Mouse (Mus musculus): ENCODE measurements at regions not wholly inside any gene's neighbourhood (a gene's known extent, or its start where the extent isn't known, plus 50 kb on each side); places are given as distances from the start of the nearest gene placed in this dataset.
A peak's percentile ranks its signal among the peaks of the same experiment; 100 is the strongest.

DNA sequence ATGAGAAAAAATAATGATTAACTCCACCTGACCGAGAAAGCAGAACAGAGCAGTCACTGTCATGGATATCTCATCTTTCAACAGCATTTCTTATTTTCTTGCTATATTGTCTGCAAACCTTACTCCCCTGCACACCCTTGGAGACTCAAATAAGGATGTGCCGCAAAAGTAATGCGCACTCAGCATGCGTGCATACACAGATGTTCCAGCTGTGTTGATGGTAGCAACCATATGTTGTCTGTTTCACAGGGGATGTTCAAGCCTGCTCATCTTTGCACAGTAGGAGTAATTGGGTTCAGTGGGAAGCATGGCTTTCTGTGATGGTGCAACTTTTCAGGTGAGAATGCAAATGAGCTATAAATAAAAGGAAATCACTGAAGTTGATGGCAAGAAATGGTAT lies 1182.9 kb upstream of the Manea start:
- 87% methylated on average over 4 of the region's 4 CpGs for WGBS
- no peaks in the 10 kb centered on the region for H3K36me3 ChIP-seq
- H3K4me1 ChIP-seq = no peaks in the 10 kb centered on the region
- H3K9ac ChIP-seq (replicated peaks) = no peak overlapping the region
- H3K4me2 ChIP-seq (replicated peaks) = no peak overlapping the region
- H3K4me3 ChIP-seq = no peak overlapping the region
- no peak overlapping the region for H3K27ac ChIP-seq (replicated peaks)
- H3K9me3 ChIP-seq = no peaks in the 10 kb centered on the region
- H3K27me3 ChIP-seq = no peaks in the 10 kb centered on the region
- ATAC-seq (replicated peaks) = no peak

DNA sequence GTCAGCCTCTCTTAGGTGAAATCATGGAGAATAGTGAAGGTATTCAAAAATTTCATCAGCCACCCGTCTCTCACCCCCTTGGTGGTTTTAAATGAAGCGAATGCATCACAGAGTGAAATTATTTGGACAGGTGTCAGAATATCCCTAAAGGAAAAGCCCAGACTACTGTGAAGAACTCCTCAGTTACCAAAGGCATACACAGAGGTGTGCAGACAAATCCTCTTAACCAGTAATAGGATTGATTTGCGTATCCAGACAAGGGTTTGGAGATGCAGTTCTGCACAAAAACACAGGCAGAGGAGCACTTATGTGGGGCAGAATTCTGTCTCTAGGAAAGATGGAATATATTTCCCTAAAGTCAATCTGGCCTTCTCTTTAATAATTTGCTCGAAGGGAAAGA lies 1173.6 kb upstream of the Manea start:
- WGBS = 80% methylated on average over 4 of the region's 4 CpGs
- ATAC-seq (replicated peaks) = no peak

DNA sequence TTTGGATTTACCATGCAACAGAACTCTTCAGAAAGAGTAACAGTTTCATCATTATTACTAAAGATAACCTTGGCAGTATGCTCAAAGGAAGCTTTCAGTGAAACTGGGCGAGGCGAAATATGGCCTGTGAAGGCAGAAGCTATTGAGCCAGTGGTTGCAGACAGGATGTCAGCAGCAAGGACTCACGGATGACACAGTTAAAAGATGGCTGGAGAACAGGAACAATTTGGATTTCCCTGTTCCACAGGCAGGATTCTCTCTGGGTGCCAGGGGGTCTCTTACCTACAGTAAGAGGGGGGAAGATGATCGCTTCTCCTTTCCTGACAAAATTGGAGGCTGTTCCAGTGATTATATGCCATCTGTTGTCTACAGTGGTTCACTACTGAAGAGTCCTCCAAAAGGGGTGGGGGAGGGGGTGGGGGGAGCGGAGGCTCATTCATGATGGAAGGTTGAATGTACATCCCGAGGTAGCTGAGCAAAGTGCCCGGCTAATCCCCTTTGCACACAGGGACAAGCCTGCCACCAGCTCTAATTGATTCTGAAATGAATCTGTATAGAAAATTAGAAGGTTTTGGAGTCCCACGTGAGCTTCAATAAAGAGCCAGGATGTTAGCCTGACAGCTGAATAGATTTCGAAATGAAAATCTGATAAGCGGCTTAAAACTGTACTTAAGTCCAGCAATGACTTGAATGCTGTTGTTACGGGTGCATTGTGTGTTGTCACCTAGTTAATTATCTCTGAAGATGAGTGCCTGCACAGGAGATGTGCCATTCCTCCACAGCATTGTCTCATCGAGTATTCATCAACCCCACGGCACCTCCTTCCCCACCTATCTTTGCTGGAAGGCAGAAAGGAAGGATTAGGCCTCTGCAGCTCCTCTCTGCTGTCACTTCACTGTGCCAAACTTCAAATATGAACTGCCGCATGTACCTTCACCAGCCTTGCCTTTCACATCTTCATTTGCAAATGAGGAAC lies 1158.4 kb upstream of the Manea start:
- peaks cover 11% of the 10 kb centered on the region for H3K4me1 ChIP-seq
- no peaks in the 10 kb centered on the region for H3K9me3 ChIP-seq
- 11% methylated on average over 14 of the region's 14 CpGs for WGBS
- no peaks in the 10 kb centered on the region for H3K27me3 ChIP-seq
- H3K36me3 ChIP-seq = no peaks in the 10 kb centered on the region
- no peak overlapping the region for H3K9ac ChIP-seq (replicated peaks)
- H3K4me3 ChIP-seq = no peak overlapping the region
- H3K4me2 ChIP-seq (replicated peaks) = peak overlapping the region; percentile 34
- peak; percentile 85 for ATAC-seq (replicated peaks)
- peak overlapping the region; percentile 32 for H3K27ac ChIP-seq (replicated peaks)

More for the DNA sequence above, 1173.6 kb upstream of the Manea start:
- no peak overlapping the region for H3K4me2 ChIP-seq (replicated peaks)
- no peaks in the 10 kb centered on the region for H3K9me3 ChIP-seq
- no peak overlapping the region for H3K9ac ChIP-seq (replicated peaks)
- H3K27me3 ChIP-seq = no peaks in the 10 kb centered on the region
- no peak overlapping the region for H3K27ac ChIP-seq (replicated peaks)
- H3K4me1 ChIP-seq = no peaks in the 10 kb centered on the region
- no peaks in the 10 kb centered on the region for H3K36me3 ChIP-seq
- no peak overlapping the region for H3K4me3 ChIP-seq

DNA sequence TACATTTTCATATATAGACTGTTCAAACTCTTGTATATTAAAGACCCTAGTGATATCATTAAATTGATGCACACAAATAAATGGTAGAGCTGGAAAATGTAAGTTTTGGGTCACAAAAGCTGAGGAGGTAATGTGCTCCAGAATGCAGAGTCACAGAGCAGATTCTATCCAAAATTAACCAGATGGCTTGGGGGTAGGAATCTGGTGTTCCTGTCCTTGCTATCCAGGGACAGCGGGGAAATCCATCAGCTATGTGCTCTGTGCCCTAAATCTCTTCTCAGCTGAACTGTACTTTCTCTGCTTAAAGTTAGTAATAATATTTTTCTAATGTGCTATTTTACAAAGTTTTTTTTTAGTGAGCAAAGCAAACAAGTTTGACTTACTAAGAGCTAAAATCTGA lies 1151.2 kb upstream of the Manea start:
- Histone ChIP-seq H3K4me3 (no peak overlapping the region), H3K27me3 (no peaks in the 10 kb centered on the region), H3K9me3 (no peaks in the 10 kb centered on the region), H3K9ac (replicated peaks) (no peak overlapping the region), H3K36me3 (no peaks in the 10 kb centered on the region), H3K4me1 (no peaks in the 10 kb centered on the region), H3K4me2 (replicated peaks) (no peak overlapping the region), H3K27ac (replicated peaks) (no peak overlapping the region)
- WGBS = 77% methylated on average over 1 of the region's 1 CpGs
- ATAC-seq (replicated peaks) = no peak

DNA sequence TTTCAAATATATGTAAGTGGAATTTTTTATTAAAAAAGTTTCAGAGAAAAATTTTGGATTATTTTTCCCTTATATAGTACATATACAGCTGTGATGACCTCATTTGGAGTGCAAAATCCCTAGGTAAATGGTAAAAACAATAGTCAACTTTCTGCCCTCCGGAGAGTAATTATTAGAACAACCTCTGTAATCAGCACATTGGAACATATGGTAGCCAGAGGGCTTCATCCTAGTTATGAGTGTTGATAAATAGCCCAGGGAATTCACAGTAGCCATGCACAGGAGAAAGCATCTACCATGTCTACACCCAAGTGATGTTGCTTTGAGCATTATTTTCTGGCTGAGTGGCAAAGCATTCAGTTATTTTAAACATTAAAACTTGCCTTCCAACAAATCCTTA lies 1150.6 kb upstream of the Manea start:
- H3K27ac ChIP-seq (replicated peaks) = no peak overlapping the region
- WGBS = 98% methylated on average over 1 of the region's 1 CpGs
- no peak for ATAC-seq (replicated peaks)

DNA sequence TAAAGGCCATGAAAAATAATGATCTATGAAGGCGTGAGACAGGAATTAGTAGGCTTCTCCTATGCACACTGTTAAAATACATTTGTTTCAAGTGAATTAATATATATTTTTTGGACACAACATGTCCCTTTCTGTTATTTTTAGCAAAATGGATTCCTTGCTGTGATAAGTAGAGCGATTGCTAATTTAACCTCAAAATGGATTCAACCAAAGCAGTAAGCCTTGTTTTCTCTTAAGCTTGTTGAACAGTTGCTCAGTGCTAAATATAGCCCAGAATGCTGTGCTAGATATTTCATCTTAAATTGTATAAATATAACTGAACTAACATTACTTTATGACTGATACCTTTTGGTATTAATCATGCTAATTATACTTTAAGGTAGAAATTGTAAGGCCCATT lies 1144.6 kb upstream of the Manea start:
- no peak overlapping the region for H3K9ac ChIP-seq (replicated peaks)

More for the DNA sequence above, 1150.6 kb upstream of the Manea start:
- Histone ChIP-seq H3K4me2 (replicated peaks) (no peak overlapping the region), H3K9me3 (no peaks in the 10 kb centered on the region), H3K4me1 (no peaks in the 10 kb centered on the region), H3K4me3 (no peak overlapping the region), H3K36me3 (no peaks in the 10 kb centered on the region), H3K9ac (replicated peaks) (no peak overlapping the region), H3K27me3 (no peaks in the 10 kb centered on the region)

DNA sequence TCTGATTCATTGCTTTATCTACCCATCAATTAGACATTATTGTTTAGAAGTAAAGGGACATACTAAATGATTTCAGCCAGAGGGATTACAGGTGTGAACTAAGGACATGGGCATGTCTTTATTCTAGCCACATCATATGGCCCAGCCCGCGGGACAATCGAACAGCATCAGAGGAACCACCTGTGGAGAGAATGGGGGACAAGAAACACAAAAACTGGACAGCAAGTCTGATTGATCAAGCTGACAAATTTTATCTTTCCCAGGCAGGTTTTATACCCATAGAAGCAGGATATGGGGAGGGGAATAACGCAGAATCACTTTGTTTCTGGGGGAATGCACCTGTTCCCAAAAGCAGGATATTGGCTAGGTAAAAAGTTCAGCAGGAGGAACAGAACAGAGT lies 1103.2 kb upstream of the Manea start:
- ATAC-seq (replicated peaks) = no peak
- no peak overlapping the region for H3K27ac ChIP-seq (replicated peaks)
- H3K9ac ChIP-seq (replicated peaks) = no peak overlapping the region
- H3K36me3 ChIP-seq = no peaks in the 10 kb centered on the region
- WGBS = 91% methylated on average over 4 of the region's 4 CpGs
- no peaks in the 10 kb centered on the region for H3K27me3 ChIP-seq
- no peak overlapping the region for H3K4me2 ChIP-seq (replicated peaks)
- no peaks in the 10 kb centered on the region for H3K4me1 ChIP-seq
- H3K4me3 ChIP-seq = no peak overlapping the region
- H3K9me3 ChIP-seq = peaks cover 4% of the 10 kb centered on the region; the same call in 1 of the 2 replicates

More for the DNA sequence above, 1144.6 kb upstream of the Manea start:
- 89% methylated on average over 2 of the region's 2 CpGs for WGBS
- H3K4me3 ChIP-seq = no peak overlapping the region
- H3K27ac ChIP-seq (replicated peaks) = no peak overlapping the region
- no peaks in the 10 kb centered on the region for H3K36me3 ChIP-seq
- H3K27me3 ChIP-seq = no peaks in the 10 kb centered on the region
- H3K9me3 ChIP-seq = no peaks in the 10 kb centered on the region
- H3K4me1 ChIP-seq = no peaks in the 10 kb centered on the region
- no peak for ATAC-seq (replicated peaks)
- no peak overlapping the region for H3K4me2 ChIP-seq (replicated peaks)

DNA sequence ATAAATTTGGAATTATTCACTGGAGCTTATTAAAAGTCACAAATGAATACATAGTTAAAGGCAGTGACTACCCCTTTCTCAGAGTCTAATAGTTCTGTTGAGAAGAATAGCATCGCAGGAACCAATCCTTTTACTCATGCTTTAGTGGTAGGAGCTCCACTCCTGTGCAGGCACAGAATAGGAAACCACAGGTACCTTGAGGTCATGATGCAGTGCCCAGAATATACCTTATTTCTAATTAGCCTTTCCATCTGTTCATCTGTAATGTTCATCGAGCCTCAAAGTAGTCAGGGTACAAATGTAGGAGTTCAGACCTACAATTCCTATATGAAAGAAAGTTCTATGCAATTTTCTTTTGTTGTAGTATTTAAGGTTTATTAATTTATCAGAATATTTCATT lies 1099.6 kb upstream of the Manea start:
- no peak for ATAC-seq (replicated peaks)
- no peaks in the 10 kb centered on the region for H3K36me3 ChIP-seq
- H3K4me1 ChIP-seq = no peaks in the 10 kb centered on the region
- no peak overlapping the region for H3K4me2 ChIP-seq (replicated peaks)
- peaks cover 4% of the 10 kb centered on the region; the same call in 1 of the 2 replicates for H3K9me3 ChIP-seq
- no peak overlapping the region for H3K27ac ChIP-seq (replicated peaks)
- 77% methylated on average over 2 of the region's 2 CpGs for WGBS
- H3K27me3 ChIP-seq = no peaks in the 10 kb centered on the region
- no peak overlapping the region for H3K9ac ChIP-seq (replicated peaks)
- H3K4me3 ChIP-seq = no peak overlapping the region

DNA sequence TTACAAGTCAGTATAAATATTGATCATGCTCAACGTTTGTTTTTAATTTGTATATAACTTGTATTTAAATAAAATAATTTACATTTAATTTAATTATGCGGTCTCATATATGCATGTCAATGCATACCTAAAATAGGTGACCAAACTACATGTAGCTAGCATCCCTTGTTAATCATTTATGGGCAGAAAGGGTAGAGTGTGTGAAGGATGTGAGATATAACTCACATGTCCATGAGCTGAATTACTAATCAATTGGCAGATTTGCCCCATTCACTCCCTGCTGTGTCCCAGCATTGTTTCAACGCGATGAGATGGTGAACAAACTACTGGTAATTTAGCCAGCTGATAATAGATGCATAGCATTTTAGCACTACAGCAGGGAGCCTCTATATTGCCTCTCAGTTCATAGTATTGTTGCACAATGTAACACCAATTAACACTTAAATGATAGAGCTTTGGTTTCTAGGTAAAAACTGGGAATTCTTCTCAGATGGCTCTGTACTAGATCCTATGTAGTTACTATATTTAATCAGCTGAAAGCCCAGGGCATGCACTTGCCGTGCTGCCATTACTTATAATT lies 1082.6 kb upstream of the Manea start:
- WGBS = 44% methylated on average over 5 of the region's 5 CpGs

DNA sequence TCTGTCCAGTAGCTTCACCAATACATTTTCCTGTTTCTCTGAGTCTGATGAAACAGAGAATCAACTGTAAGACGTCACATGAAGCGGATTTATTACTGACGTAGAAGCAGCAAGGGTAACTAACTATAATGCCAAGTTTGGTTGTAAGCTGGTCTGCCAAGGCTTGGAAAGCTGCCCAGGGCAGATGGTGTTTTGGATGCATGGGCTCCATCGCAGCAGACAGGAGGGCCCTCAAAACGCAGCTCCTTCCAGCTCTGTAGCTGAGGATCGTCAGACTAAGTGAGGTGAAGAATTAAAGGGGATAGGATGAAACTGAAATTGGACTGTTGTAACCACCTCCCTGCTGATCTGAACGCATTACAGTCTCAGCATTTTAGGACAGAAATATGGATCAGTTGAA lies 1079.2 kb upstream of the Manea start:
- ATAC-seq (replicated peaks) = peak; percentile 89
- Histone ChIP-seq H3K9ac (replicated peaks) (no peak overlapping the region), H3K4me2 (replicated peaks) (no peak overlapping the region), H3K4me3 (no peak overlapping the region), H3K36me3 (no peaks in the 10 kb centered on the region), H3K4me1 (peaks cover 8% of the 10 kb centered on the region), H3K27ac (replicated peaks) (peak overlapping the region; percentile 39; the same call in 1 of the 2 replicates), H3K9me3 (no peaks in the 10 kb centered on the region), H3K27me3 (no peaks in the 10 kb centered on the region)
- WGBS = 49% methylated on average over 7 of the region's 7 CpGs

More for the DNA sequence above, 1082.6 kb upstream of the Manea start:
- H3K4me1 ChIP-seq = peaks cover 8% of the 10 kb centered on the region
- H3K9me3 ChIP-seq = no peaks in the 10 kb centered on the region
- H3K36me3 ChIP-seq = no peaks in the 10 kb centered on the region
- no peak overlapping the region for H3K4me2 ChIP-seq (replicated peaks)
- no peak overlapping the region for H3K27ac ChIP-seq (replicated peaks)
- no peak overlapping the region for H3K4me3 ChIP-seq
- ATAC-seq (replicated peaks) = peak; percentile 39; the same call in 1 of the 2 replicates
- H3K27me3 ChIP-seq = no peaks in the 10 kb centered on the region
- no peak overlapping the region for H3K9ac ChIP-seq (replicated peaks)

DNA sequence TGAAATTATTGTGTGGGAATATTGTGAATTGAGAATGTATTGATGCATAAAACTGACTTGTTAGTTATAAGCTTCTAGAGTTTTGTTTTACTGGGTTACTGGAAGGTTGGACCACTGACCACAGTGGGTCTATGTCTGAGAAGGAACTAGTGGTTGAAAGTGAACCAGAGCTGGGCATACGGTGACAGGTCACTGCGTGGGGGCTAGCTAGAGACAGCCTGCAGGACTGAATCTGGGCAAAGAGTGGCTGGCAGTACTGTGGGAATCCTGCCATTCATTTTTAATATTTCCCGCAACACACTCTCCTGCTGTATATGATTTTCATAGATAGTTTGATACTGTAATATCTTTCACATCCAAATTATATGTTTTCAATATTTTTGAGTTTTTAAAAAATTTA lies 1077.2 kb upstream of the Manea start:
- H3K4me3 ChIP-seq = no peak overlapping the region

DNA sequence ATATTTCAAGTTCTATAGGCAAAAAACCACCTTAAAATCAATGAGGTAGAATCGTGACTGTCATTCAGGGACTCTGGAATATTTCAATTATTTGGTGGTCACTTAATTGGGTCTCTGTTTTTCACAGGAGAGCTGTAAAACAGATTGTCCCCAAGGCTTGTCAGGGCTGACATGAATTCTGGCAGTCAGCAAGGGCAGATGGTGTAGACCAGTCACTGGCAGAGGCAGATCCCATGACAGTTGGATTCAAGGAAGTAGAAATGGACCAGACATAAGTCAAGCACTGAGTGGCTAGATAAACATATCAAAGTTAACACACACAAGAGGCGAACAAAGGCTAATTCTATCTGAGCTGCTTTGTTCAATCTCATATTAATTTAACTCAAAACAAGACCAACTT lies 1071.8 kb upstream of the Manea start:
- no peaks in the 10 kb centered on the region for H3K36me3 ChIP-seq
- no peaks in the 10 kb centered on the region for H3K4me1 ChIP-seq
- no peaks in the 10 kb centered on the region for H3K9me3 ChIP-seq
- WGBS = 67% methylated on average over 2 of the region's 2 CpGs
- no peak overlapping the region for H3K4me2 ChIP-seq (replicated peaks)
- H3K27me3 ChIP-seq = no peaks in the 10 kb centered on the region
- no peak overlapping the region for H3K4me3 ChIP-seq
- no peak overlapping the region for H3K27ac ChIP-seq (replicated peaks)
- ATAC-seq (replicated peaks) = peak; percentile 77; the same call in 1 of the 2 replicates
- no peak overlapping the region for H3K9ac ChIP-seq (replicated peaks)

More for the DNA sequence above, 1077.2 kb upstream of the Manea start:
- H3K27me3 ChIP-seq = no peaks in the 10 kb centered on the region
- H3K9ac ChIP-seq (replicated peaks) = no peak overlapping the region
- H3K9me3 ChIP-seq = no peaks in the 10 kb centered on the region
- WGBS = 87% methylated on average over 3 of the region's 3 CpGs
- H3K36me3 ChIP-seq = no peaks in the 10 kb centered on the region
- H3K4me1 ChIP-seq = peaks cover 5% of the 10 kb centered on the region
- no peak overlapping the region for H3K27ac ChIP-seq (replicated peaks)
- no peak overlapping the region for H3K4me2 ChIP-seq (replicated peaks)
- ATAC-seq (replicated peaks) = no peak
